Mouse (Mus musculus) lung, embryonic 16.5 days (tissue): ENCODE results near the gene Aknad1. TPM values are rescaled to one million over a fixed set of nuclear protein-coding genes. Genes with fewer than 3 reads are reported as not detected.

ENCODE experiments used
- ATAC-seq: fragments of 200-750 bp; cut with Nextera tagmentation; 2 replicates; pipeline ENCODE4 v1.8.0; 2017; ENCODE audit warnings: low read depth, mild to moderate bottlenecking, moderate library complexity
- H3K27ac ChIP-seq: fragments of 300-500 bp; sonication (generic); 2 replicates; pipeline ENCODE4 v1.5.1; 2014; ENCODE audit warnings: mild to moderate bottlenecking, control low read depth, low read length
- H3K27me3 ChIP-seq: fragments of 300-500 bp; sonication (generic); 2 replicates; pipeline ENCODE4 v1.6.1; 2014; ENCODE audit warnings: low read depth, low read length, mixed read lengths; ENCODE audit not compliant: control insufficient read depth, insufficient read depth
- H3K36me3 ChIP-seq: fragments of 300-500 bp; sonication (generic); 2 replicates; pipeline ENCODE4 v1.6.1; 2014; ENCODE audit warnings: low read length; ENCODE audit not compliant: control insufficient read depth, insufficient read depth
- H3K4me1 ChIP-seq: fragments of 300-500 bp; sonication (generic); replicated peaks from 2 replicates; pipeline ENCODE4 v1.6.1; 2014; ENCODE audit warnings: low read length, mixed read lengths; ENCODE audit not compliant: control insufficient read depth, insufficient read depth
- H3K4me2 ChIP-seq: fragments of 300-500 bp; sonication (generic); 2 replicates; pipeline ENCODE4 v1.6.1; 2014; ENCODE audit warnings: low read depth, low read length, control low read depth
- H3K4me3 ChIP-seq: fragments of 300-500 bp; sonication (generic); 2 replicates; pipeline ENCODE4 v1.5.1; 2014; ENCODE audit warnings: mild to moderate bottlenecking, low read length, control low read depth
- H3K9ac ChIP-seq: fragments of 300-500 bp; sonication (generic); 2 replicates; pipeline ENCODE4 v1.6.1; 2014; ENCODE audit warnings: low read length, control low read depth
- H3K9me3 ChIP-seq: fragments of 300-500 bp; sonication (generic); 2 replicates; pipeline ENCODE4 v1.6.1; 2016; ENCODE audit warnings: low read length; ENCODE audit not compliant: control insufficient read depth
- WGBS: fragments of 180-500 bp; shearing (Covaris S2); extraction: QIAGEN DNeasy Blood & Tissue Kit; methylation state at CpG from one replicate; pipeline ENCODE4 v1.1.7; 2014; 5-methylcytosine and 5-hydroxymethylcytosine counted together
- polyA plus RNA-seq: library from polyadenylated mRNA; unstranded; fragments of >200 nt; fragmentation: Nextera tagmentation; extraction: Ambion mirVana; gene quantifications from 2 replicates; pipeline ENCODE4 v1.2.1, GENCODE M21; 2015

Aknad1 gene
- polyA plus RNA-seq, 1 experiment from 2014 or later = not detected

- H3K27me3 ChIP-seq = no peaks in the 10 kb centered on the region; the same call in 1 of the 2 replicates
- H3K27ac ChIP-seq = no peak overlapping the region
- no peaks in the 10 kb centered on the region for H3K36me3 ChIP-seq
- peaks cover 7% of the 10 kb centered on the region for H3K4me1 ChIP-seq
- no peaks in the 10 kb centered on the region for H3K9me3 ChIP-seq
- WGBS = 89% methylated on average over 4 of the region's 4 CpGs
- H3K4me2 ChIP-seq = no peak overlapping the region
- H3K9ac ChIP-seq = no peak overlapping the region
- no peak overlapping the region for H3K4me3 ChIP-seq
- ATAC-seq = no peak
Measured at GRCm38 (mm10) chr3:108714837-108715236, 24.6 kb upstream of the Aknad1 start.

- WGBS = 78% methylated on average over 3 of the region's 3 CpGs
- Histone ChIP-seq H3K36me3 (no peaks in the 10 kb centered on the region), H3K9ac (no peak overlapping the region), H3K4me2 (no peak overlapping the region), H3K27me3 (no peaks in the 10 kb centered on the region; the same call in 1 of the 2 replicates), H3K4me3 (no peak overlapping the region), H3K27ac (no peak overlapping the region), H3K9me3 (no peaks in the 10 kb centered on the region), H3K4me1 (peaks cover 21% of the 10 kb centered on the region)
- ATAC-seq = no peak
Measured at GRCm38 (mm10) chr3:108717896-108718502, 21.5 kb upstream of the Aknad1 start.

GRCm38 (mm10) chr3:108719357-108719756, 20.1 kb upstream of the Aknad1 start:
- no peaks in the 10 kb centered on the region for H3K9me3 ChIP-seq
- H3K4me2 ChIP-seq = no peak overlapping the region
- no peak overlapping the region for H3K4me3 ChIP-seq
- no peak overlapping the region for H3K27ac ChIP-seq
- ATAC-seq = no peak
- H3K9ac ChIP-seq = no peak overlapping the region
- WGBS = 68% methylated on average over 2 of the region's 2 CpGs
- H3K4me1 ChIP-seq = peaks cover 22% of the 10 kb centered on the region
- no peaks in the 10 kb centered on the region; the same call in 1 of the 2 replicates for H3K27me3 ChIP-seq
- no peaks in the 10 kb centered on the region for H3K36me3 ChIP-seq

GRCm38 (mm10) chr3:108719761-108720160, 19.7 kb upstream of the Aknad1 start:
- ATAC-seq = no peak

GRCm38 (mm10) chr3:108721076-108721991, 18.1 kb upstream of the Aknad1 start:
- WGBS = under 1% methylated on average over 44 of the region's 44 CpGs
- Histone ChIP-seq H3K36me3 (no peaks in the 10 kb centered on the region), H3K27me3 (no peaks in the 10 kb centered on the region; the same call in 1 of the 2 replicates), H3K4me1 (peaks cover 22% of the 10 kb centered on the region), H3K9ac (peak overlapping the region; percentile 83), H3K4me3 (peak overlapping the region; percentile 69), H3K4me2 (peak overlapping the region; percentile 84), H3K27ac (peak overlapping the region; percentile 94), H3K9me3 (no peaks in the 10 kb centered on the region)
- no peak; the same call in 1 of the 2 replicates for ATAC-seq

More at GRCm38 (mm10) chr3:108719761-108720160, 19.7 kb upstream of the Aknad1 start:
- Histone ChIP-seq H3K36me3 (no peaks in the 10 kb centered on the region), H3K4me1 (peaks cover 22% of the 10 kb centered on the region), H3K27ac (no peak overlapping the region), H3K9ac (no peak overlapping the region), H3K9me3 (no peaks in the 10 kb centered on the region), H3K4me3 (no peak overlapping the region), H3K4me2 (no peak overlapping the region), H3K27me3 (no peaks in the 10 kb centered on the region; the same call in 1 of the 2 replicates)
- 57% methylated on average over 3 of the region's 3 CpGs for WGBS

GRCm38 (mm10) chr3:108722036-108722872, 17.2 kb upstream of the Aknad1 start, which contains the start of gene Gpsm2:
Gpsm2 (minus strand) TSS chr3:108722309.
- peak within 1 kb of the TSS; percentile 84 for H3K4me2 ChIP-seq
- H3K36me3 ChIP-seq = no peaks in the 10 kb centered on the region
- peak within 1 kb of the TSS; percentile 94 for H3K27ac ChIP-seq
- no peaks in the 10 kb centered on the region for H3K9me3 ChIP-seq
- WGBS = 2% methylated on average over 53 of the region's 53 CpGs
- no peaks in the 10 kb centered on the region for H3K27me3 ChIP-seq
- peak within 1 kb of the TSS; percentile 69 for H3K4me3 ChIP-seq
- H3K9ac ChIP-seq = peak within 1 kb of the TSS; percentile 83
- H3K4me1 ChIP-seq = peaks cover 22% of the 10 kb centered on the region
- ATAC-seq = peak; percentile 99

GRCm38 (mm10) chr3:108726413-108726812, 13.0 kb upstream of the Aknad1 start:
- ATAC-seq = no peak
- Histone ChIP-seq H3K4me3 (no peak overlapping the region), H3K9ac (no peak overlapping the region), H3K4me2 (no peak overlapping the region), H3K36me3 (no peaks in the 10 kb centered on the region), H3K4me1 (peaks cover 5% of the 10 kb centered on the region; the same call in 1 of the 2 replicates), H3K9me3 (0 out of 2 replicates have a peak, but pooled peaks cover 2% of the 10 kb centered on the region), H3K27me3 (no peaks in the 10 kb centered on the region), H3K27ac (no peak overlapping the region)
- WGBS = 83% methylated on average over 7 of the region's 7 CpGs

- Histone ChIP-seq H3K4me1 (peaks cover 5% of the 10 kb centered on the region; the same call in 1 of the 2 replicates), H3K27ac (no peak overlapping the region), H3K4me3 (no peak overlapping the region), H3K36me3 (no peaks in the 10 kb centered on the region), H3K9ac (no peak overlapping the region), H3K4me2 (no peak overlapping the region), H3K27me3 (no peaks in the 10 kb centered on the region), H3K9me3 (0 out of 2 replicates have a peak, but pooled peaks cover 2% of the 10 kb centered on the region)
- ATAC-seq = no peak
Measured at GRCm38 (mm10) chr3:108727344-108727743, 12.1 kb upstream of the Aknad1 start.
